Mouse (Mus musculus) thymus, adult 2 months (tissue): ENCODE measurements around the gene Rps6ka1.

ENCODE experiments used
- CTCF ChIP-seq: fragments of 200-500 bp; IDR thresholded peaks from 2 replicates; pipeline ENCODE4 v1.5.1; 2012; ENCODE audit warnings: mild to moderate bottlenecking, control low read depth, low read length, moderate library complexity, borderline replicate concordance; ENCODE audit not compliant: control insufficient read depth, poor library complexity, insufficient read depth; ENCODE audit errors: extremely low read depth
- POLR2A ChIP-seq: fragments of 200-500 bp; IDR thresholded peaks from 2 replicates; pipeline ENCODE4 v1.6.1; 2012; ENCODE audit warnings: mild to moderate bottlenecking, low read length, control low read depth, moderate library complexity; ENCODE audit not compliant: control insufficient read depth, poor library complexity, insufficient read depth; ENCODE audit errors: extremely low read depth

DNA sequence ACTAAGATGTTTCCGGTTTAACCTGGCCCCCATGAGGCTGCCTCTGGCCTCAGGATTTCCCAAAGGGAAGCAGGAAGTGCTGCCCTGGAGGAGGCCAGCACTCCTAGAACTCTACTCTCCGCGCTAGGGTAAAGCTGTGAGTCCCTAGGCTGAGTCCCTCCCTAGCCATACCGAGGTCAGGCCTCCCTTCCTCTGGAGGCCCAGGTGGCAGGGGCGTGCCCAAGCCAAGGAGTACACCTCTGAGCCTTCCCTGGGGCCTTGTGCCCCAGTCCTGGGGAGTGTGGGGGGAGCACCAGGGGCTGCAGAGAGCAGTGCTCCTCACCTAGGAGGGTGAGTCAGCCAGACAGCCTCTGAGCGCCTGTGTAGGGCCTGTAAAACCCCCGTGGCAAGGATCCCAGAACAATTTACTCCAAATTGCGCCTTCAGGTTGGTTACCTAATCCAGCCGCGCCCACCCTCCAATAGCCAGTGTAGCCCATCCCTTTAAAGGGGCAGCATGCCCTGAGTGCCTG, 1.6 kb downstream of the Rps6ka1 start:
- TF ChIP-seq POLR2A (no peak), CTCF (no peak)
